Mouse (Mus musculus) forebrain, embryonic 12.5 days (tissue): ENCODE measurements around the gene Ephb1. TPM values are rescaled to one million over a fixed set of nuclear protein-coding genes. Genes with fewer than 3 reads are reported as not detected.

Experiments used
- ATAC-seq: fragments of 200-750 bp; cut with Nextera tagmentation; 2 replicates; pipeline ENCODE4 v1.8.0; 2017; ENCODE audit warnings: moderate TSS enrichment; ENCODE audit not compliant: low FRiP score
- H3K27ac ChIP-seq: fragments of 300-500 bp; sonication (generic); 2 replicates; pipeline ENCODE4 v1.5.1; 2016; ENCODE audit warnings: mild to moderate bottlenecking
- H3K27me3 ChIP-seq: fragments of 300-500 bp; sonication (generic); 2 replicates; pipeline ENCODE4 v1.6.1; 2016; ENCODE audit warnings: mild to moderate bottlenecking
- H3K36me3 ChIP-seq: fragments of 300-500 bp; sonication (generic); replicated peaks from 2 replicates; pipeline ENCODE4 v1.6.1; 2016; ENCODE audit warnings: mild to moderate bottlenecking
- H3K4me1 ChIP-seq: fragments of 300-500 bp; sonication (generic); 2 replicates; pipeline ENCODE4 v1.6.1; 2016
- H3K4me2 ChIP-seq: fragments of 300-500 bp; sonication (generic); 2 replicates; pipeline ENCODE4 v1.6.1; 2016; ENCODE audit warnings: mild to moderate bottlenecking, moderate library complexity
- H3K4me3 ChIP-seq: fragments of 300-500 bp; sonication (generic); replicated peaks from 2 replicates; pipeline ENCODE4 v1.5.1; 2016; ENCODE audit warnings: mild to moderate bottlenecking
- H3K9ac ChIP-seq: fragments of 300-500 bp; sonication (generic); 2 replicates; pipeline ENCODE4 v1.6.1; 2016; ENCODE audit warnings: mild to moderate bottlenecking
- H3K9me3 ChIP-seq: fragments of 300-500 bp; sonication (generic); 2 replicates; pipeline ENCODE4 v1.6.1; 2016
- WGBS: fragments of 180-500 bp; shearing (Covaris S2); methylation state at CpG from one replicate; pipeline ENCODE4 v1.1.7; 2016; 5-methylcytosine and 5-hydroxymethylcytosine counted together
- polyA plus RNA-seq: library from polyadenylated mRNA; unstranded; fragments of >200 nt; fragmentation: Nextera tagmentation; extraction: Ambion mirVana; gene quantifications from 2 replicates; pipeline ENCODE4 v1.2.1, GENCODE M21; 2016

Ephb1 gene
- polyA plus RNA-seq, 1 experiment from 2014 or later = 26.7 TPM

GRCm38 (mm10) chr9:102350696-102351095, 3.8 kb downstream of the Ephb1 start:
- H3K27ac ChIP-seq = no peak overlapping the region
- H3K36me3 ChIP-seq = no peaks in the 10 kb centered on the region
- no peak overlapping the region for H3K9ac ChIP-seq
- ATAC-seq = no peak
- no peak overlapping the region for H3K4me2 ChIP-seq
- H3K4me3 ChIP-seq = no peak overlapping the region
- peaks cover 76% of the 10 kb centered on the region for H3K27me3 ChIP-seq
- WGBS = 78% methylated on average over 6 of the region's 6 CpGs
- peaks cover 32% of the 10 kb centered on the region for H3K4me1 ChIP-seq
- no peaks in the 10 kb centered on the region for H3K9me3 ChIP-seq

- no peak overlapping the region for H3K27ac ChIP-seq
- ATAC-seq = no peak
- no peak overlapping the region for H3K9ac ChIP-seq
- H3K36me3 ChIP-seq = no peaks in the 10 kb centered on the region
- peaks cover 34% of the 10 kb centered on the region for H3K4me1 ChIP-seq
- H3K27me3 ChIP-seq = peaks cover 75% of the 10 kb centered on the region
- H3K4me3 ChIP-seq = no peak overlapping the region
- WGBS = 89% methylated on average over 6 of the region's 6 CpGs
- no peak overlapping the region for H3K4me2 ChIP-seq
- H3K9me3 ChIP-seq = no peaks in the 10 kb centered on the region
These were observed 4.4 kb downstream of the Ephb1 start for GRCm38 (mm10) chr9:102350076-102350475.

GRCm38 (mm10) chr9:102346801-102347200, 7.7 kb downstream of the Ephb1 start:
- ATAC-seq = no peak

GRCm38 (mm10) chr9:102345474-102345873, 9.0 kb downstream of the Ephb1 start:
- no peaks in the 10 kb centered on the region for H3K9me3 ChIP-seq
- H3K9ac ChIP-seq = no peak overlapping the region
- no peak for ATAC-seq
- peaks cover 50% of the 10 kb centered on the region for H3K4me1 ChIP-seq
- H3K4me2 ChIP-seq = no peak overlapping the region
- H3K4me3 ChIP-seq = no peak overlapping the region
- 76% methylated on average over 6 of the region's 6 CpGs for WGBS
- H3K36me3 ChIP-seq = no peaks in the 10 kb centered on the region
- no peak overlapping the region for H3K27ac ChIP-seq
- H3K27me3 ChIP-seq = peaks cover 60% of the 10 kb centered on the region

More at GRCm38 (mm10) chr9:102346801-102347200, 7.7 kb downstream of the Ephb1 start:
- Histone ChIP-seq H3K9ac (no peak overlapping the region), H3K27ac (no peak overlapping the region), H3K4me2 (no peak overlapping the region), H3K4me3 (no peak overlapping the region), H3K36me3 (no peaks in the 10 kb centered on the region), H3K4me1 (peaks cover 47% of the 10 kb centered on the region), H3K27me3 (peaks cover 74% of the 10 kb centered on the region), H3K9me3 (no peaks in the 10 kb centered on the region)
- 95% methylated on average over 3 of the region's 3 CpGs for WGBS

- 81% methylated on average over 9 of the region's 9 CpGs for WGBS
- Histone ChIP-seq H3K27ac (no peak overlapping the region), H3K27me3 (peaks cover 58% of the 10 kb centered on the region), H3K4me2 (no peak overlapping the region), H3K4me3 (no peak overlapping the region), H3K9me3 (no peaks in the 10 kb centered on the region), H3K4me1 (peaks cover 50% of the 10 kb centered on the region), H3K9ac (no peak overlapping the region), H3K36me3 (no peaks in the 10 kb centered on the region)
- no peak for ATAC-seq
These were observed 9.4 kb downstream of the Ephb1 start for GRCm38 (mm10) chr9:102345047-102345446.

- H3K27ac ChIP-seq = no peak overlapping the region
- H3K4me1 ChIP-seq = peaks cover 50% of the 10 kb centered on the region
- 81% methylated on average over 10 of the region's 10 CpGs for WGBS
- H3K9ac ChIP-seq = no peak overlapping the region
- ATAC-seq = no peak
- peaks cover 54% of the 10 kb centered on the region for H3K27me3 ChIP-seq
- H3K36me3 ChIP-seq = no peaks in the 10 kb centered on the region
- H3K4me3 ChIP-seq = no peak overlapping the region
- H3K9me3 ChIP-seq = no peaks in the 10 kb centered on the region
- no peak overlapping the region for H3K4me2 ChIP-seq
These were observed 10.2 kb downstream of the Ephb1 start for GRCm38 (mm10) chr9:102344086-102344930.

- Histone ChIP-seq H3K27me3 (peaks cover 42% of the 10 kb centered on the region), H3K4me3 (no peak overlapping the region), H3K36me3 (no peaks in the 10 kb centered on the region), H3K27ac (no peak overlapping the region), H3K9ac (no peak overlapping the region), H3K9me3 (no peaks in the 10 kb centered on the region), H3K4me2 (no peak overlapping the region), H3K4me1 (peaks cover 45% of the 10 kb centered on the region)
- no peak for ATAC-seq
- 95% methylated on average over 9 of the region's 9 CpGs for WGBS
These were observed 11.4 kb downstream of the Ephb1 start for GRCm38 (mm10) chr9:102343061-102343460.

GRCm38 (mm10) chr9:102342026-102342425, 12.5 kb downstream of the Ephb1 start:
- Histone ChIP-seq H3K27ac (no peak overlapping the region), H3K9ac (no peak overlapping the region), H3K27me3 (peaks cover 33% of the 10 kb centered on the region), H3K9me3 (no peaks in the 10 kb centered on the region), H3K4me1 (peaks cover 46% of the 10 kb centered on the region), H3K36me3 (no peaks in the 10 kb centered on the region), H3K4me3 (no peak overlapping the region), H3K4me2 (no peak overlapping the region)
- ATAC-seq = no peak
- WGBS = 32% methylated on average over 3 of the region's 3 CpGs

GRCm38 (mm10) chr9:102340768-102341167, 13.7 kb downstream of the Ephb1 start:
- H3K9me3 ChIP-seq = no peaks in the 10 kb centered on the region
- H3K4me2 ChIP-seq = no peak overlapping the region
- H3K9ac ChIP-seq = no peak overlapping the region
- no peak overlapping the region for H3K4me3 ChIP-seq
- H3K27ac ChIP-seq = no peak overlapping the region
- H3K27me3 ChIP-seq = peaks cover 28% of the 10 kb centered on the region
- H3K36me3 ChIP-seq = no peaks in the 10 kb centered on the region
- H3K4me1 ChIP-seq = peaks cover 46% of the 10 kb centered on the region
- WGBS = 47% methylated on average over 19 of the region's 19 CpGs
- ATAC-seq = 0 out of 2 replicates have a peak, but pooled peaks have one; percentile 27

GRCm38 (mm10) chr9:102335571-102336282, 18.8 kb downstream of the Ephb1 start:
- Histone ChIP-seq H3K9ac (no peak overlapping the region), H3K9me3 (no peaks in the 10 kb centered on the region), H3K36me3 (no peaks in the 10 kb centered on the region), H3K4me2 (no peak overlapping the region), H3K4me1 (peaks cover 9% of the 10 kb centered on the region; the same call in 1 of the 2 replicates), H3K4me3 (no peak overlapping the region), H3K27ac (no peak overlapping the region), H3K27me3 (peaks cover 5% of the 10 kb centered on the region; the same call in 1 of the 2 replicates)
- WGBS = 88% methylated on average over 11 of the region's 11 CpGs
- ATAC-seq = no peak

GRCm38 (mm10) chr9:102330266-102331060, 24.0 kb downstream of the Ephb1 start:
- H3K4me1 ChIP-seq = no peaks in the 10 kb centered on the region
- H3K36me3 ChIP-seq = no peaks in the 10 kb centered on the region
- no peak for ATAC-seq
- H3K27ac ChIP-seq = no peak overlapping the region
- H3K4me3 ChIP-seq = no peak overlapping the region
- 93% methylated on average over 16 of the region's 16 CpGs for WGBS
- no peak overlapping the region for H3K4me2 ChIP-seq
- no peaks in the 10 kb centered on the region for H3K27me3 ChIP-seq
- H3K9me3 ChIP-seq = no peaks in the 10 kb centered on the region
- no peak overlapping the region for H3K9ac ChIP-seq

GRCm38 (mm10) chr9:102327625-102328150, 26.8 kb downstream of the Ephb1 start:
- no peak overlapping the region for H3K4me2 ChIP-seq
- 89% methylated on average over 4 of the region's 4 CpGs for WGBS
- no peaks in the 10 kb centered on the region for H3K36me3 ChIP-seq
- ATAC-seq = no peak
- no peak overlapping the region for H3K27ac ChIP-seq
- no peak overlapping the region for H3K4me3 ChIP-seq
- no peaks in the 10 kb centered on the region for H3K9me3 ChIP-seq
- no peak overlapping the region for H3K9ac ChIP-seq
- no peaks in the 10 kb centered on the region for H3K4me1 ChIP-seq
- no peaks in the 10 kb centered on the region for H3K27me3 ChIP-seq
